Mouse (Mus musculus): ENCODE results near the gene Gm38431.

- 0 out of 2 replicates have a peak, but pooled peaks have one; percentile 52 for TF ChIP-seq EP300 (IDR thresholded peaks at IDR 0.05; ENCODE audit: insufficient read depth, low read depth, low read length)
- no peak for TF ChIP-seq CTCF (IDR thresholded peaks at IDR 0.05)
- TF ChIP-seq POLR2A (IDR thresholded peaks at IDR 0.05; ENCODE audit: insufficient read depth, low read depth, low read length) = peak; percentile 68
Measured at GRCm38 (mm10) chr9:21131059-21131956, 39.5 kb upstream of the Gm38431 start, which contains the start of gene Tyk2.
